ENCODE assay signal across 11 mouse cellular contexts in the genomic region with DNA sequence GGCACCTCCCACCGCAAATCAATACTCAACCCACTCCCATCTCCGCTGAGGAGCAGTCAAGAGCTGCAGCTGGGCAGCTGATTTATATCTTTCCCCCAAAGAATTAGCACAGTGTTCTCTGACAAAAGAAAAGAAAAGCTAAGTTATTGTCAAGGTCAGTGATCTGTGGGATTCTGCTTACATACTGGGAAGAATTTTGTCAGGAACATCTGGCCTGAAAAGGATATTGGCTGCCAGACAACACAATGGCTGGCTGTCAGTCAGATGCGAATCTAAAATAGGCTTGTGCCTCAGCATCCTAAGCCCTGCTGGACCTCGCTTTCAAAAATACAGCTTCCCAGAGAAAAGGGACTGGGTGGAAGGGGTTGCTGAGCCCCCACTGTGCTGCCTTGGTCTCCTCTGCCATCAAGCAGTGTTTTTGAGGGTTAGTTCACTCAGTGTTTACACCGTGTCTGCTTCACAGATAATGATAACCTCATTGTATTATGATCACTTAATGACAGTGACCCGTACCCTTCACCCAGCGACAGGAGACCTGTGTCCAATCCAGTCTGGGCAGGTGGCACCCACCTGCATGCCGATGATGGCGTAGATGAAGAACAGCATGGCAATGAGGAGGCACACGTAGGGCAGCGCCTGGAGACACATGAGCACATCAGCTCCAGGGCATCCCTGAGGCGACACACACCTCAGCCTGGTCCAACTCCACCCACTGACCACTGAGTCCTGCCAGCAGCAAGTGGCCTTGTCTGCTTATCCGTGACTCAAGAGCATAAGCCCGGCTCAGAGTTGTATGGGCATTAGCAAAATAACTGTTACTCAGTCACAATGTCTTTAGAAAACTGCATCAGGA.
DNase-seq lines count a peak whose midpoint lies in the region; ATAC-seq lines count a peak whose summit lies in the region.
"Had no signal": no experiment of that assay in that cellular context is flagged by ENCODE, and none has a peak within 500 bp of the region (broad histone marks: within the 10 kb centered on the region; RNA-seq: fewer than 3 reads in every experiment).

No protein-coding gene starts in this region.

- no peak overlapping the region for H3K9ac ChIP-seq in embryonic facial prominence, embryonic 14.5 days (ENCODE audit: low read depth, low read length)
- no peak overlapping the region for H3K9ac ChIP-seq in hindbrain, embryonic 12.5 days
- H3K9ac ChIP-seq in midbrain, embryonic 16.5 days (ENCODE audit: low read depth, low read length), result no peak overlapping the region
- H3K9ac ChIP-seq: heart, embryonic 13.5 days; intestine, embryonic 15.5 days; liver, postnatal 0 days had no signal

- WGBS in embryonic facial prominence, embryonic 14.5 days, result 67% methylated on average over 14 of the region's 14 CpGs
- WGBS in embryonic facial prominence, embryonic 10.5 days, result 79% methylated on average over 14 of the region's 14 CpGs
- 64% methylated on average over 14 of the region's 14 CpGs for WGBS in hindbrain, embryonic 12.5 days
- WGBS in midbrain, embryonic 16.5 days, result 33% methylated on average over 14 of the region's 14 CpGs

- no peak overlapping the region for H3K4me2 ChIP-seq in embryonic facial prominence, embryonic 14.5 days (ENCODE audit: low read depth, low read length)
- no peak overlapping the region for H3K4me2 ChIP-seq in hindbrain, embryonic 12.5 days (replicated peaks)
- no peak overlapping the region for H3K4me2 ChIP-seq in midbrain, embryonic 16.5 days (ENCODE audit: low read length)
- H3K4me2 ChIP-seq: heart, embryonic 13.5 days; intestine, embryonic 15.5 days had no signal

- no peaks in the 10 kb centered on the region for H3K9me3 ChIP-seq in embryonic facial prominence, embryonic 14.5 days (ENCODE audit: control insufficient read depth, low read length)
- H3K9me3 ChIP-seq in embryonic facial prominence, embryonic 10.5 days, result 0 out of 2 replicates have a peak, but pooled peaks cover 3% of the 10 kb centered on the region
- H3K9me3 ChIP-seq in hindbrain, embryonic 12.5 days (replicated peaks), result no peaks in the 10 kb centered on the region
- no peaks in the 10 kb centered on the region for H3K9me3 ChIP-seq in midbrain, embryonic 16.5 days (replicated peaks; ENCODE audit: control insufficient read depth, low read length, poor library complexity, severe bottlenecking)
- H3K9me3 ChIP-seq: heart, embryonic 13.5 days; intestine, embryonic 15.5 days had no signal

- H3K27ac ChIP-seq in embryonic facial prominence, embryonic 14.5 days (replicated peaks; ENCODE audit: low read depth, low read length), result no peak overlapping the region
- H3K27ac ChIP-seq in embryonic facial prominence, embryonic 10.5 days (replicated peaks), result no peak overlapping the region
- H3K27ac ChIP-seq in hindbrain, embryonic 12.5 days, result peak overlapping the region; percentile 55; the same call in 1 of the 2 replicates
- H3K27ac ChIP-seq in midbrain, embryonic 16.5 days (ENCODE audit: low read length), result peak overlapping the region; percentile 12; the same call in 1 of the 2 replicates
- H3K27ac ChIP-seq: heart, embryonic 13.5 days; intestine, embryonic 15.5 days had no signal

- peak; percentile 37; the same call in 1 of the 2 replicates for ATAC-seq in embryonic facial prominence, embryonic 14.5 days (ENCODE audit: low read depth)
- peak; percentile 37; the same call in 1 of the 2 replicates for ATAC-seq in hindbrain, embryonic 12.5 days (ENCODE audit: low FRiP score)
- ATAC-seq in midbrain, embryonic 16.5 days, result peak; percentile 52
- ATAC-seq: intestine, embryonic 15.5 days; liver, postnatal 0 days had no signal

- peaks cover 10% of the 10 kb centered on the region; the same call in 1 of the 2 replicates for H3K4me1 ChIP-seq in embryonic facial prominence, embryonic 14.5 days (ENCODE audit: control insufficient read depth, insufficient read depth, low read length)
- H3K4me1 ChIP-seq in embryonic facial prominence, embryonic 10.5 days, result peaks cover 10% of the 10 kb centered on the region
- peaks cover 11% of the 10 kb centered on the region for H3K4me1 ChIP-seq in hindbrain, embryonic 12.5 days
- peaks cover 7% of the 10 kb centered on the region; the same call in 1 of the 2 replicates for H3K4me1 ChIP-seq in midbrain, embryonic 16.5 days (ENCODE audit: control insufficient read depth, insufficient read depth, low read length)
- H3K4me1 ChIP-seq: heart, embryonic 13.5 days; intestine, embryonic 15.5 days had no signal

- no peaks in the 10 kb centered on the region for H3K36me3 ChIP-seq in embryonic facial prominence, embryonic 14.5 days (ENCODE audit: control insufficient read depth, insufficient read depth, low read length)
- no peaks in the 10 kb centered on the region for H3K36me3 ChIP-seq in embryonic facial prominence, embryonic 10.5 days (replicated peaks)
- H3K36me3 ChIP-seq in hindbrain, embryonic 12.5 days, result peaks cover 22% of the 10 kb centered on the region
- H3K36me3 ChIP-seq in midbrain, embryonic 16.5 days (ENCODE audit: control insufficient read depth, insufficient read depth, low read length), result peaks cover 24% of the 10 kb centered on the region
- H3K36me3 ChIP-seq: heart, embryonic 13.5 days; intestine, embryonic 15.5 days had no signal

- intact Hi-C loops in gastrocnemius, postnatal 14 days (cut with DNase I; ENCODE audit: low total_unique reads), result no loop called here

- peak; percentile 55 for DNase-seq in embryonic facial prominence, embryonic 14.5 days (ENCODE audit: low spot score)
- DNase-seq in embryonic facial prominence, embryonic 10.5 days (ENCODE audit: low spot score), result no peak
- peak; percentile 53 for DNase-seq in brain, adult 2 months (ENCODE audit: low read depth, low spot score)
- no peak for DNase-seq in cerebellum, adult 9-10 months
- no peak for DNase-seq in gastrocnemius, postnatal 14 days
- DNase-seq in layer of hippocampus, adult 8-10 months (ENCODE audit: low spot score in 2 of 2), result no peak
- DNase-seq: liver, postnatal 0 days had no signal

- H3K27me3 ChIP-seq in embryonic facial prominence, embryonic 14.5 days (replicated peaks; ENCODE audit: control insufficient read depth, insufficient read depth, low read length), result no peaks in the 10 kb centered on the region
- H3K27me3 ChIP-seq in embryonic facial prominence, embryonic 10.5 days (replicated peaks; ENCODE audit: low read depth, poor library complexity, severe bottlenecking), result no peaks in the 10 kb centered on the region
- H3K27me3 ChIP-seq in hindbrain, embryonic 12.5 days, result no peaks in the 10 kb centered on the region
- no peaks in the 10 kb centered on the region for H3K27me3 ChIP-seq in midbrain, embryonic 16.5 days (ENCODE audit: control insufficient read depth, insufficient read depth, low read depth, low read length)
- H3K27me3 ChIP-seq: heart, embryonic 13.5 days; intestine, embryonic 15.5 days had no signal

- H3K4me3 ChIP-seq in embryonic facial prominence, embryonic 14.5 days (ENCODE audit: low read depth, low read length), result no peak overlapping the region
- no peak overlapping the region for H3K4me3 ChIP-seq in embryonic facial prominence, embryonic 10.5 days
- H3K4me3 ChIP-seq in hindbrain, embryonic 12.5 days, result no peak overlapping the region
- H3K4me3 ChIP-seq in midbrain, embryonic 16.5 days (ENCODE audit: low read depth, low read length), result no peak overlapping the region
- H3K4me3 ChIP-seq: heart, embryonic 13.5 days; intestine, embryonic 15.5 days had no signal

Comparison
In these comparisons a context has a peak if more than half of its experiments do, and no peak if none do; other contexts are left out.
1. DNase-seq: peak in embryonic facial prominence, embryonic 14.5 days (single experiment) and brain, adult 2 months (single experiment); none in embryonic facial prominence, embryonic 10.5 days (single experiment), cerebellum, adult 9-10 months (single experiment), gastrocnemius, postnatal 14 days (single experiment) and layer of hippocampus, adult 8-10 months (0 of 2).
2. H3K27ac ChIP-seq: peak in hindbrain, embryonic 12.5 days (single experiment) and midbrain, embryonic 16.5 days (single experiment); none in embryonic facial prominence, embryonic 14.5 days (single experiment) and embryonic facial prominence, embryonic 10.5 days (single experiment).
3. Peak in every context shown above with its lines, with median percentiles within 50 percentile points of each other: ATAC-seq.